Mouse (Mus musculus) embryo, embryonic 11.5 days (tissue): ENCODE measurements around the gene Daam2.

ENCODE experiments used
- DNase-seq: peaks from one replicate; pipeline ENCODE4 v3.0.0-alpha.2; 2012; ENCODE audit warnings: low read depth, low spot score

The Daam2 gene

DNA sequence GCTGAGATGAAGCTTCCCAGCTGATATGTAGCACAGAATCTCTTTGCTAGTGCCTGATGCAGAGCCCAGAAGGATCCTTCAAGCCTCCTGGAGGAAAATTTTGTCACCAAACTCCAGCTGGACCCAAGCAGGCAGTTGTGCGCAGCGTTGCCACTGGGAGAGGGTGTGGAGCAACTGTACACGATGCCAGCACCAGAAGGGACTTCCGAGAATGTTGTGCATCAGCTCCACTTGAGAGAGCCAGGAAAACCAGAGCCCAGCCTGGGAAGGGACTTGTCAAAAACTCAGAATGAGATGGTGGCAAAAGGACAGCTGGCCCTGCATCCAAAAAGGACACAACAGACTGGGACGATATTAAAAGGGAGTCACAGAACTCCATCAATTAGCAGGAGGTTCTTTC lies 32.5 kb downstream of the Daam2 start:
- DNase-seq, result no peak

DNA sequence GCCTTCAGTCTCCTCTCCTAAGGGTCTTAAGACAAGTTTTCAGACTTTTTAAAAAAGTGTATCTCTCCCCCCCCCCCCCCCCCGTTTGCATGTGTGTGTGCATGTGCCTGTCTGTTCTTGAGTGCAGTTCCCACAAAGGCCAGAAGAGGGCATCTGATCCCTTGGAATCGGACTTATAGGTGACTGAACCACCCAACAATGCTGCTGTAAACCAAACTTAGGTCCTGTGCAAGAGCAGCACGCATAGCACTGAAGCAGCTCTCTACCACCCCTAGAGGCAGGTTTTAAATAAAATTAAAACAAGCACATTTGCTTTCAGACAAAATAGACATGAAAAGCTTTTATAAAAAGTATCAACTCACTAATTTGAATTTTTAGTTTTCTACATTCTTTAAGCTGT lies 33.9 kb downstream of the Daam2 start:
- DNase-seq, result peak; percentile 46

GRCm38 (mm10) chr17:49528503-49529205 lies 35.5 kb downstream of the Daam2 start:
- no peak for DNase-seq

DNA sequence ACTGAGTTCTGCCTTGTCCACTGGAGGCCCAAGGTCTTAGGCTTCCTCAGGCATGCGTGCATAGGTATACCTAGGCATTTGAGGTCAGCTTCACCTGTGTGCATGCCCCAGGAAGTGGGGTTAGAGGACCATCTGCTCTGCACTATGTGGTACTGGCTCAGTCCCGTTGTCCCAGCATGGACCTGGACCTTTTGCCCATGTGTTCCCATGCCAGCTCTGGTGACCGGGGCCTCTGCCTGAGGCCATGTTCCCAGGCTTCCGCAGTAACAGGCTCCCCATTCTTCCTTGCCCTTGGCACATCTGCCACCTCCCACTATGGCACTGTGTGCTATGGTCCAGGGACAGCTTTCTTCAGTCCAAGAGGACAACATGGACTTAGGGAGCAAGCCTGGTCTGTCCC lies 36.1 kb downstream of the Daam2 start:
- no peak for DNase-seq

- DNase-seq, result no peak
Observed at GRCm38 (mm10) chr17:49526566-49526965, 37.6 kb downstream of the Daam2 start.

- no peak for DNase-seq
Observed at GRCm38 (mm10) chr17:49525911-49526310, 38.2 kb downstream of the Daam2 start.

DNA sequence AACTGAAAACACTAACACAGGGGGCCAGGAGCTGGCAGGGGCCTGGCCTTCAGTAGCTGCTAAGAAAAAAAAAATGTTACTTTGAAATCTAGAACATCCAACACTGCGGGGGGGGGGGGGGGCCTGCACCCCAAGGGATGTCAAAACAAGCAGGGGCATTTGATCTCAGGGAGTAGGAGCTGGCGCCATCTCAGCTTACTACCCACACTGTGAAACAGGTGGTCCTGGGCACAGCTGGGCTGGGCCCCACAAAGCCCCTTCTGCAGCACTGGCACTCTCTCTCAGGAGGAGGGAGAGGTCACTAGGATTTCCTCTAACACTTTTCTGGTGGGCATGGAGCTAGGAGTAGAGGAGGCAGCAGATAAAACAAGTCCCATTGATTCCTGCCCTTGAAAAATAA lies 39.6 kb downstream of the Daam2 start:
- DNase-seq, result no peak

DNA sequence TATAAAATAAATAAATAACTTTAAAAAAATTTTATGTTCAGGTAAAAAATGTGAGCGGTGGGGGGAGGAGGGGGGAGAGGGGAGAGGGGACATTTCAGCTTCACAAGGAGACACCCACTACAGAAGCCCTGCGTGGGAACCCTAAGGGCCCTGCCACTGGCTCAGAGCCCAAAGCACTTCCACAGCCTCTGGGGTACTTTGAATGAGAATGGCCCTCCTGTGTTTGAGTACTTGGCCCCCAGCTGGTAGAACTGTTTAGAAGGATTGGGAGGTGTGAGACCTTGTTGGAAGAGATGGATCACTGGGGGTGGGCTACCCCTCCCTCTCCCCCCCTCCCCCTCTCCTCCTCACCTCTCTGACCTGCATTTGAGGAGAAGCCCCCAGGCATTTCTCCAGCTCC lies 41.7 kb downstream of the Daam2 start:
- no peak for DNase-seq

DNA sequence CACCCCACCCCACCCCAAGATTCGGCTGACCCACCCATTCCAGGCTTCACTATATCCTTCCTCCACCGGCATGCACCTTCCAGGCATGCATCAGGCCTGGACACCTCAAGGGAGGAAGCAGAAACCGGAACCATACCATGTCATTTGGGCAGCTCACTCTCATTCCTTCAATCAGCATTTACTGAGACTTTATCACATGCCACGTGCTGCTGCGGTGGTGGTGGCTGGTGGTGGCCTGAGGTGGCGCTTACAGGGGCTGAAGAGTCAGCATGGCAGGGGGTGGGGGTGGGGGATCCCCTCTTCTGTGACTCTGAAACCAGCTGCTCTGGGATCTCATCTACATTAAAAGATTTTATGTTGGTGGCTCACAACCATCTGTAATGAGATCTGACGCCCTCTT lies 42.1 kb downstream of the Daam2 start:
- DNase-seq, result no peak

- no peak for DNase-seq
Observed at GRCm38 (mm10) chr17:49520674-49521073, 43.5 kb downstream of the Daam2 start.

DNA sequence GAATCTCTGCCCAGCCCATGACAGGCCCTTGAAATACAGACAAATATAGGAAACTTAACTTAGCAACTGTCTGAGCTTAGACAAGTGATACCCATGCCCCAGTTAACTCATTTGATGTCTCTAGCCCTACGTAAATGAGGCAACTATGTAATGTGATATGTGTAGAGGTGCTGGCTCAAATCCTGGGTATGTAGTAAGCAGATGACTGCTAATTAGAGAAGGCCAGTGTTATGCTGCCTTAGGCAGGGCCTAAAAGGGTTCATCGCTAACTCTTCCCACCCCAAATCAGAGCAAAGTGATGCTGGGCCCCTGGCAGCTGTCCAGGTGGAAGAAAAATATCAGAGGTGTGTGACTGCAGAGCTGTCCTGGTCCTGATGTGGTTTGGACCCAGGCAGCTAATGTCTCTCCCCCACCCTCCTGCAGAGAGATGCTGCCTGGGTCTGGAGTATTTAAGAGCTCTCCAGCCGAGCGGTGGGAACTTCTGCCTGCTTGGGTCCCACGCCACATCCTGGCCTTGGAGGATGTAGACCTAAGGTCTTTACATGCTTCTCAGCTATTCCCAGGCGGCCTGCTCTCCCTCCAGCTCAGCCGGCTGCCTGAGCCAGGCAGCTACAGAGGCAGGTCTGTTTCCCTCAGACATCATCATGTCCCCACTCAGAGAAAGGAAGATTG lies 44.4 kb downstream of the Daam2 start:
- DNase-seq, result no peak

DNA sequence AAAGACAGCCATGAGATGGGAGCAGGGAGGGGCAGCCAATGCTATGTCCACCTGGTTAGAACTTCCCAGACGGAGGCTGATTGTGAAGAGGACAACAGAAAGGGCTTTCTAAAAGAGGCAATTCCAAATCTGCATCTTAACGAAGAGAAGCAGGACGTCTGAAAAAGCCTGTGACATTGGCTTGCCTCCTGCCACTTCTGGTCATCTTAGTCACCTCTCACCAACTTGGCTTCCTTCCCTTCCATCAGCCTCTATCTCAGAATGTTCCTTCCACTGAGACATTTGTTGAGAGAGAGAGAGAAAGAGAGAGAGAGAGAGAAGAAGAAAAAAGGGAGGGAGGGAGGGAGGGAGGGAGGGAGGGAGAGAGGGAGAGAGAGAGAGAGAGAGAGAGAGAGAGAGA lies 47.1 kb downstream of the Daam2 start:
- no peak for DNase-seq

DNA sequence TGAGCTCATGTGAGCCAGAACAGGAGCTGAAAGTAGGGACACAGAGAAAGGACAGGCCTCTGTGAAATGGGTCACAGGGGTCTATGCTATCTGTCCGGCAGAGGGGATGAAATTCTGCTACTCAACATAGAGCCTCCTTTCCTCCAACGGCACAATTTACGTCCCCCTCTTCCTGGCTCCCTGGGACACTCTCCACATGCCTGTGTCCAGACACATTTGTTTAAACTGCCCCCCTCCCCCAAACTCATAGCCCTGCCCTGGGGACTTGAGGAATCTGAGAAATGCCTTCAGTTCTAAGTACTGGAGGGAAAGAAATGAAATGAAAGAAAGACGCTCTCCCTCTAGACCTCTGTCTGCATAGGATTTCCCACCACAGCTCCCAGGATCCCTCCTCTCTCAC lies 48.5 kb downstream of the Daam2 start:
- no peak for DNase-seq

- no peak for DNase-seq
Observed at GRCm38 (mm10) chr17:49515141-49515540, 49.0 kb downstream of the Daam2 start.

- DNase-seq, result no peak
Observed at GRCm38 (mm10) chr17:49512671-49513085, 51.5 kb downstream of the Daam2 start.

- DNase-seq, result no peak
Observed at GRCm38 (mm10) chr17:49509431-49509830, 54.7 kb downstream of the Daam2 start.

- no peak for DNase-seq
Observed at GRCm38 (mm10) chr17:49503246-49503900, 60.8 kb downstream of the Daam2 start.

DNA sequence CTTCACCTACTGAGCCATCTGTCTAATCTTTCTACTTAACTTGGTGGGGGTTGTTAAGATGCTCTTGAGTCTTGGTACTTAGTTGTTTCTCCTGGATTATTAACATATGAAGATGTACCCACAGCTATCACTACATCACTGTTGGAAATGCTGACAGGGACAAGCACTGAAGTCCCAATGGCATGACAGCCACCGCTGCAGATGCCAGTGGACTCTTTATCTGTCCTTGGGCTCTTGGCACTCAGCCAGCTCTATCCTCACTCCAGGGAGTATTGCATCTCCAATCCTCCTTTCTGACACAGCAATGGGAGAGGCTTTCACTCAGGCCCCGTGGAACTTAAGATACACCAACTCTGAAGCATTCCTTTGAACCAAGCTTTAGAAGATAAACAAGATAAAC lies 63.9 kb downstream of the Daam2 start:
- no peak for DNase-seq

DNA sequence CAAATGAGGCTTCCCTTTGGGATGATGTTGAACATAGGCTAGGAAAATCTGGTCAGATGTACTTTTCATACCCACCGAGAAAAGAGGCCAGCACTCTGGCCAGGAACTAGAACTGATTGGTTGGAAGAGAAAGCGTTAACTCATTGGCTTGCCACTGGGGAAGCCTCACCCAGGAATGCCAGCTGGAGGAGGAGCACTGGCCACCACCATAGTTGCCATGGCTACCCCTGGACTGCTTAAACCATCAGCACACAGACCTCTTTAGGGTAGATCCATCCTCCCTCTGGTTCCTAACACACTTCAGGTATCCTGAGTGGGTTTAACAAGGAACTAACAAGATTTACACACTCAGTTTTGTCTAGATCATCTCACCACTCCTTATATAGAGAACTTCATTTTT lies 64.5 kb downstream of the Daam2 start:
- no peak for DNase-seq

DNA sequence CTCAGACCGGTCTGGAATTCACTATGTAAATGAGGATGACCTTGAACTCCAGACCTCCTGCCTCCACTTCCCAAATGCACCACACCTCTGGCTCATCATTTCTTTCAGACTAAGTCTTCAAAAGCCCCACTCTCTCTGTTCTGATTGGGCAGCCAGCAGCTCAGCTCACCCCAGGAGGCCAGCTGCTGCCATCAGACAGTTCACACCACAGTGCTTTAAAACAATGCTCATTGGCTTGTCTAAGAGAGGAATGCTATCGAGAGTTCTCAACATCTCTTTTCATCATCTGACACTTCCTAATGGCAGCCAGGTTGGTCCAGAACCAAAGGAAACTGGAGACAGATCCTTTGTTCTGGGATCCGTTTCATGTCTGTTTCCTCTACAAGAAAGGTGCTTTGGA lies 66.0 kb downstream of the Daam2 start:
- DNase-seq, result no peak

GRCm38 (mm10) chr17:49493276-49493675 lies 70.9 kb downstream of the Daam2 start:
- DNase-seq, result no peak

- DNase-seq, result no peak
Observed at GRCm38 (mm10) chr17:49489098-49489497, 75.0 kb downstream of the Daam2 start.

GRCm38 (mm10) chr17:49484435-49484834 lies 79.7 kb downstream of the Daam2 start:
- no peak for DNase-seq
